Mouse (Mus musculus): ENCODE data around the gene Tecpr2.
A peak's percentile ranks its signal among the peaks of the same experiment; 100 is the strongest.

Tecpr2 gene

DNA sequence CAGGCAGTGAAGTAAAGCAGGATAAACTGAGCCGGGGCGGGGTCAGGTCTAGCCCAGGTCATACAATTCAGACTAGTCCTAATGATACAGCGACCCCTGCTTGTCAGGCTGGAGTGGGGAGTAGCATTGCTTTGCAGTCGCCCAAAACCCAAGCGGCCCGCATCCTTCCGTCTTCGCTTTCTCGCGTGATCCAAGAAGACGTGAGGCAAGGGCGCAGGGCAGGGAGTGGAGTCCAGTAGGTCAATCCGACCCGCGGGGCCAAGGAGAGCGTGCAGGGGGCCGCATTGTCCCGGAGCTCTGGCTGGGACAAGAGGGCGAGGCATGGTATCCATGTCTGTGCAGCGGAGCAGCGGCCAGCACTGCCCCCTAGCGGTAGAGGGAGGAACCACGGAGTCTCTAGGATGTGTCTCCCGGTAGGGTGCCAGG lies 103.1 kb downstream of the Tecpr2 start:
- TF ChIP-seq GATA4 (IDR thresholded peaks at IDR 0.05; ENCODE audit: insufficient replicate concordance, low read length), result no peak

DNA sequence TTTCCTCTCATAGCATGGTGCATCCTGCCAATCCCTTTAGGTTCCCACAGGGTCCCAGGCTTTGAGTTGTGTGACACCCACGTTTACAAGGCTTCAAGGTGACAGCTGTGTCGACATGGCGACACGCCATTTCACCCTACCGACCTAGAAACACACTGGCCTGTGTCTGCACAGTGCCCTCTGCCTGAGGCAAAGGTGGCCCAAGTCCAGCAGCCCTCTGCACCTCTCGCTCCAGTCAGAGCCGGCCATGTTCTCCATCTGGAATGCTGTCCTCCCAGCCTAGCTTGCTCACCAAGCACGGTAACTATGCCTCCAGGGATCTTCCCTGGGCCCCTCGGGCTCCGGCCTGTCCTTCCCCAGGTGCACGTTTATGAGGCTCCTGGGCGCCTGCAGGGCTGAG lies 103.7 kb downstream of the Tecpr2 start:
- TF ChIP-seq GATA4 (IDR thresholded peaks at IDR 0.05; ENCODE audit: insufficient replicate concordance, low read length), result no peak

DNA sequence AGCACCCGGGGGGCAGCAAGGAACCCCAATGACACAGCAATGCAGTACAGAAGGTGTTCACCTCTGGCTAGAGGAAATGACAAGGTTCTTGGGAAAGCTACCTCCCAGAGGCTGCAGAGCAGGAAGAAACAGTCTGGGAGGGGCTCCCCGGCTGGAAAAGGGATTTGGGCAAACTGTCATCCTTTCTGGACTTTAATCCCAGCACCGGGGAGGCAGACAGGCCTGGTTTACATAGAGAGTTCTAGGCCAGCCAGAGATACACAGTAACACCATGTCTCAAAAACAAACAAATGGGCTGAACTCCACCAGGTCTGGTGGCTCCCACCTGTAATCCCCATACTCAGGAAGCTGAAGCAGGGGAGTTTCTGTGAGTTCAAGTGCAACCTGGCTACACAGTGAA lies 104.2 kb downstream of the Tecpr2 start:
- TF ChIP-seq GATA4 (IDR thresholded peaks at IDR 0.05; ENCODE audit: insufficient replicate concordance, low read length), result no peak

DNA sequence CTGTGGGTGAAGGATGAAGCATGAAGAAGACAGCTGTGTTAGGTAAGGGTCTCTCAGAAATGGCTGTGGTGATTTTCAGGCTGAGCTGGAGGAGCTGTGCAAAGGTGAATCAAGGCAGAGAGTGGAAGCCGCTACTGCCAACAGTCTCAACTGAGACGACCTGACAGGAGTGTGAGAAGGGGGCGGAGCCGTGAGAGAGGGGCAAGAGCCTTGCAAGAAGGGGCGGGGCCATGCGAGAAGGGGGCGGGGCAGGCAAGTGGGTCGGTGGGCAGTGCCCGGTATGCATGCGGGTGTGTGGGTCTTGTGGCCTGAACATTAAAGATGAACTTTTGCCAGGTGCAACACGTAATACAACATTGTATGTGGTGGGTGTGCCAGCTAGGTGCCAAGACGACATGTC lies 105.6 kb downstream of the Tecpr2 start:
- no peak for TF ChIP-seq GATA4 (IDR thresholded peaks at IDR 0.05; ENCODE audit: insufficient replicate concordance, low read length)

DNA sequence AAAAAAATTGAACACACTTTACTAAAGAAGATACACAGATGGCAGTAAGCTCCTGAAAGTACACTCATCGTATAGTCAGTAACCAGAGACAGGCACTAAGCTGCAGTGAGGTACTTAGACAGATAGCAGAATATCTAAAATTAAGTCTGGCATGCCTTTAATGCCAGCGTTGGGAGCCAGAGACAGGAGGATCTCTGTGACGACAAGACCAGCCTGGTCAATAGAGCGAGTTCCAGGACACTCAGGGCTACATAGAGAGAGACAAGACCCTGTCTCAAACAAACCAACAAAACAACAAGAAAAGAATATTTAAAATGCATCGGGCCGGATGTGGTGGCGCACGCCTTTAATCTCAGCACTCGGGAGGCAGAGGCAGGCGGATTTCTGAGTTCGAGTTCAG lies 109.0 kb downstream of the Tecpr2 start:
- TF ChIP-seq GATA4 (IDR thresholded peaks at IDR 0.05; ENCODE audit: insufficient replicate concordance, low read length), result no peak

DNA sequence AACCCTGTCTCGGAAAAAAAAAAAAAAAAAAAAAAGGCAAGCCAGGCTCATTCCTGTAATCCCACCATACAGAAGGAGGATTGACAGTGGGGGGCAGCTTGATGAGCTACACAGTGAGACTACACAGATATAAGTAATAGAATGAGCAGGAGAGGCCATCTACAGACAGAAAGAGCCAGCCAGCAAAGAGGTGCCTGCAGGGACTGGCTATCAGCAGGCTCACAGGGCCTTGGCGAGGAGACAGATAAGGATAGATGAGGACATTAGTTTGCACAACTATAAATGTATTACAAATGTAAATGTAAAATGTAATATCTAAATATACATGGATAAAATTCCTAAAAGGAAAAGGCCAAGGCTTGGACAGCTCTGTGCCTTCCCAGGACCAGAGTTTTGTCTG lies 110.8 kb downstream of the Tecpr2 start:
- TF ChIP-seq GATA4 (IDR thresholded peaks at IDR 0.05; ENCODE audit: insufficient replicate concordance, low read length), result no peak

DNA sequence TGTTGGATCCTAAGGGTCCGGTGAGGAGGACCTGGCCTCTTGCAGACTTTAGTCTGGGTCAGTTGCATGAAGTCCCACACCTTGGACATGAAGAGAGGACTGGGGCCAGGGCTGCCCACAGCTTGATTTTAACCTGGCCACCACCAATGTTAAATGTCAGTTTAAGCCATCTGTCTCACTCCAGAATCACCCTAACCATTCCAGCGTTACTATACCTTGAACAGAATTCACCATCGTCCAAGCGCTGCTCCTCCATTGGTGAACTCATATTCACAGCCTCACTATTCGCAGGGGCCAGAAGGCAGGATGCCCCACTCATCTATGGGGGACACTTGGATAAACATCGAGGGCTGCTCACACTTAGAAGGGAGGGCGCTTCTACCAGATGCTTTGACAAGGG lies 111.9 kb downstream of the Tecpr2 start:
- TF ChIP-seq GATA4 (IDR thresholded peaks at IDR 0.05; ENCODE audit: insufficient replicate concordance, low read length), result no peak

DNA sequence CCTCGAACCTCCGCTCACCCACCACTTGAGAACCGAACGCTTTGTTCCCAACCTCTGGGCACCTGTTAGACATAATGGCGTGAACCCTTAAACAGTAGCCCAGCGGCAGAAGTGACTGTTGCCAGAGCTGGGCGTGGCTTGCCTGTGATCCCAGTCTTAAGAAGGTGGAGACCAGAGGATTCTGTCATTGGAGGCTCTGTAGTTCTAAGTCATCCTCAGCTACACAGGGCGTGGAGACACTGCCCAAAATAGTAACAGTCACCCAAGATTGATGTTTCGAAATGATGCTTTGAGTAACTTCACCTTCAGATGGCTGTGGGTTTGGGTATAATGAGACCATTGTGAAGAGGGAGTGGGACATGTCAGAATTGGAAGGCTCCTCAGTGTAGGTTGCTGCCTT lies 115.1 kb downstream of the Tecpr2 start:
- TF ChIP-seq GATA4 (IDR thresholded peaks at IDR 0.05; ENCODE audit: insufficient replicate concordance, low read length), result no peak

DNA sequence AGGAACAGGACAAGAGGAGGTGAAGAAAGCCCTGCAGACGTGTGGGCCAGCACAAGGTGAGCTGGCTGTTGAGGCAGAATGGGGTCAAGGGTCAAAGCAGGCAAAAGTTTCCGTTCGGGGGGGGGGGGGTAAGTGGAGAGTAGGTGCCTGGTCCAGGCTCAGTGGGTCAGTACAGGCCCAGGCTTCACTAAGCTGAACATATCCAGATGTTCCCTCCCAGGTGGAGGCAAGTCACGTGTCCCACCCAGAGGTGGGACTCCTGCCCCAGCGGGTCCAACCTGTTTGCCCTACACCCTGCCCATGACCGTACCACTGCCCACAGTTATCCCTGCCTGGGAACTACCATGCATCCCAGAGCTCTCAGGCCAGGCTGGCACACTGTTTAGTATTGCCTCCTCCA lies 116.7 kb downstream of the Tecpr2 start:
- no peak for TF ChIP-seq GATA4 (IDR thresholded peaks at IDR 0.05; ENCODE audit: insufficient replicate concordance, low read length)

DNA sequence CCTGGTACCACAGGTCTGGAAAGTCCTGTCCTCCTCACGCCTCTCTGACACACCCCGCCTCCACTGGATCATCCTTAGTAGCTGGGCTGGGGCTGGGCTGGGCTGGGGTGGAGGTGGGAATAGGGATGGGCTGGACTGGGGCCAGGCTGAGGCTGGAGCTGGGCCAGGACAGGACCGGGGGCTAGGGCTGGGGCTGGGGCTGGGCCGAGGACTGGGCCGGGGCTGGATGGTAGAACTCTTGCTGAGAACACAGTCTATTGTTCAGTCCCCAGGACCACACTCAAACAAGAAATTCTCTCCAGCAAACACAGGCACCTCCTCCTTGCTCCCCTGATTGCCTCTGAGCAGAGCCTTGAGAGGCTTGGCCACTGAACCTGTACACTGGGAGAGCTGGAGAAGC lies 117.3 kb downstream of the Tecpr2 start:
- TF ChIP-seq GATA4 (IDR thresholded peaks at IDR 0.05; ENCODE audit: insufficient replicate concordance, low read length), result no peak

DNA sequence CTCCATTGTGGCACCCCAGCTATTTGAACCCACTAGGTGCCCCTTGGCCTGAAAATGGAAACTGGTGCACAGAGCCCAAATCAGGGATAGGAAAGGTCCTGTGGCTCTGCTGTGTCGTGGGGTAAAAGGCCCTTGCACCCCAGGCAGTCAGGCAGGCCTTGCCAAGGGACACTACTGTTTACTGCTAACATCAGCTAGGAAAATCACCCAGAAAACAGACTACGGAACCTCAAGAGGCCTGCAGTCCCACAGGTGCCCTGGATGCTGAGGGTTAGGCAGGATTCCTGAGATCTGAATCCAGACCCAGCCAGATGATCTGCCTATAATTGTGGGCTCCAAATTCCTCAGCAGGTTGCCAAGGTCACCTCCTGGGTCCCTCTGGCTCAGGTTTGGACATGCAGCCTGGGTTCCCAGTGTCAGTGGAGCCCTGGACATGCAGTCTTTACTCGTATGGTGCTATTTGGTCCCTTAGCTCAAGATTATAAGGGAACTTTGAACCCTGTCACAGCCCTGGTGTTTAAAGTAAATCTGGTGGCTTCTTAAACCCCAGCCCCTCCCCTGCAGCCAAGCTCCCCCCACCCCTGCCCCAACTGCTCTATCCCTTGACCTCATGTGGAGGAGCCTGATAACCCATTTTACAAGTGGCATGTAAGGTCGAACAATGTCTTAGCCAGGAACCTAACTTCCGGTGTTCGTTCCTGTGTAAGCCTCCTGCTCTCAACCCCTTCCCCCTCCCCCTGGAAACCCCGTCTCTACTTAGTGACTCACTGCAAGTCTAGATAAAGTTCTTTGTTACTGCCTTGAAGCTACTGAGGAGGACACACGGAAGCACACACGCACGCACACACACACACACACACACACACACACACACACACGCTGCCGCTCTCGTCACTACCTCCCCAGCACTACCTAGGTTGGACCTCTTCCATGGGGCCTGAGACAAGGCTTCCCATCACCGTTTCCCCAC lies 118.4 kb downstream of the Tecpr2 start:
- peak; percentile 79; the same call in 1 of the 2 replicates for TF ChIP-seq GATA4 (IDR thresholded peaks at IDR 0.05; ENCODE audit: insufficient replicate concordance, low read length)

DNA sequence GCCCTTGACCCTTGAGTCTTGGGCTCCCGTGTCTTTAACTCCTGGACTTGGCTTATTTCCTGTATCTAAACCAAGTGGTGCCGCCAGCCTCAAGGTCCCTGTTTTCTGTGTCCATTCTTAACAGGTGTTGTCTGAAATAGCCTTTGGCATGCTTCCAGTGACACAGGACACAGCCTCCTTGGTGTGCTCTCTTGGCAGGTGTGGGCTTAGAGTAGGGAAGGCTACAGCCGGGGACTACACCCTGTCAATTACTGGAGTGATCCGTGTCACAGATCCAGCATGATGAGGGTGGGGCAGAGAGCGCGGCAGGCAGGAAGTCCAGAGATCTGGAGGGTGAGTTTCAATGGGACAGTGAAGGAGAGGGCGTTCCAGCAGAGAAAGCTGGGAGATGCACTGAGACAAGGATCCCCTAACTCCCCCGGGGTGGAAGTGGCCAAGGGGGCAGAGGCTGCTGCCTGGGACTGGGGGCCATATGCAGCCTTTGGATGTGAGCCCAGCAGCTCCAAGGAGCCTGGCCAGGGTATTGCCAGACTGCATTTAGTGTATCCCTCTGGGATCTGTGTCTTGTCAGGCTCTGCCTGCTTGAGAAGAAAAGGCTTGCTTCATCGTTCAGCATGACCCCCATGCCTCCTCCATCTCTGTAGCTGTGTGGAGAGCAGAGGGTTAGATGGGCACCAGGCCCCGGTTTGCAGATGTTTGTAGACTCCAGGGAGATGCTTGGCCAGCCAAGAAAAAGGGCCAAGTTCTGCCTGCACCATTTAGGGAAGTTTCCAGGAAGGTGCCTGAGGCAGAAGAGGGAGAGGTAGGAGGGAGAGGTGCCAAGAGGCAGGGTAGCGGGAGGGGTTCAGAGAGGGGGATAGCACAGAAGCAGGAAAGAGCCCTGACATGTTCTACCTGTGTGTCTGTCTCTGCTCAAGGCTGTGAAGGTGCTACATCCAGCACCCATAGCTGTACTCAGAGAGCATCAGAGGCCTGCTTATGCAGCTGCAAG lies 119.7 kb downstream of the Tecpr2 start:
- no peak for TF ChIP-seq GATA4 (IDR thresholded peaks at IDR 0.05; ENCODE audit: insufficient replicate concordance, low read length)

DNA sequence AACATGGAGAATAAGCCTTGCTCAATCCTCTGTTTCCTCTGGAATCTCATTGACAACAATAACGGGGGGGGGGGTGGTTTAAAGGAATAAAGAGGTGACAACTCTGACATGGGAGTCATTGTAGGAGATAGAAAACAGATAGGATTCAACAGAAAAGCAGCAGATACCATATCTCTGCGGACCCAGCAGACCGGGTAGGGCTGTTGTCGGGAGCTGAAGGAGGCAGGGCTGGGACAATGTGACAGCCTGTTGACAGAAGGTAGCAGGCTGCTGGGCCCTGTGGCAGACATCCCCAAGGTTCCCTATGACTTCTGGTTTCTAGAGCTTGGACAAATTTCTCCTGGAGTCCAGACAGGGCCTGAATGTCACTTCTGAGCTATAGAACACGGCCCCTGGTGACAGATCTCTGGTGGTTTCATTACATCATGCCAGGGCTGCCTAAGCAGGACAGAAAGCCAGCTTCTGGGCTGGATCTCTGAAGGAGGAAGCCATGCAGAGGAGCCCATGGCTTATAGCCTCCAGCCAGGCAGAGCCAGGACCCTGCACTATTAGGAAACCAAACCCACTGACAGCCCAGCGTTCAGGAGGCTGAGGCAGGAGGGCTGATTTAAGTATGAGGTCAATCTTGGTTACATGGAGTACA lies 120.7 kb downstream of the Tecpr2 start:
- no peak for TF ChIP-seq GATA4 (IDR thresholded peaks at IDR 0.05; ENCODE audit: insufficient replicate concordance, low read length)

DNA sequence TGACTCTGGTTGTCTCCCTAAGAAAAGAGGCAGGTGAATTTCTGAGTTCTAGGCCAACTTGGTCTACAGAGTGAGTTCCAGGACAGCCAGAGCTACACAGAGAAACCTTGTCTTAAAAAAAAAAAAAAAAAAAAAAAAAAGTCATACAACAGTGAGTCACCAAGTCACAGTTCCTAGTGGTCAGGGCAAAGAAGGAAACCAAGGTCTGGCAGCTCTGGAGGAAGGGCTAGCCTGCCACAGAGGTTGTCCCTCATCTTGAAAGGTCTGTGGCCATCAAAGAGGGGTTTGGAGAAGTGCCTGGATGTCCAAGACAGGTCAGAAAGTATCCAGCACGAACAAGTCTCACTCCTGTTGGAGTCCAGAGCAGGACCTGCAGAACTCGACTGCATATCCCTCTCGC lies 127.7 kb downstream of the Tecpr2 start:
- TF ChIP-seq GATA4 (IDR thresholded peaks at IDR 0.05; ENCODE audit: insufficient replicate concordance, low read length), result no peak

DNA sequence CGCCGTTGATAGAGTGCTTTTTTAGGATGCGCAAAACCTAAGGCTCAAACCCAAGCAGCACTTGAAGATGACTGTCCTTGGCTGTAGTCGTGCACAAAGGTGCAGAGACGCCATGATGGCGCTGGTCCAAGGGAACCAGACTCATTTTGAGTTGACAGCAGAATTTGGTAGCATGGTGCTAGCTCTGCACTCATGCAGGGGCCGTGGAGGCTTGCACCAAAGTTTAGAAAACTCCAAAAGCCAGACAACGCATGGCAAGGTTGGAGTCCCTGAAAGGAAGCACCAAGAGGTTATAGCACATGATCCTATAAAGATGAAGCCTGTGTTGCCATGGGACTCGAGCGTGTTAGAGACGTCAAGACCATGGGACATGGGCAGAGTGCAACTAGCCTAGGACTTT lies 129.0 kb downstream of the Tecpr2 start:
- TF ChIP-seq GATA4 (IDR thresholded peaks at IDR 0.05; ENCODE audit: insufficient replicate concordance, low read length), result no peak
